Mouse (Mus musculus): Measurements from ENCODE around the gene Ppp1r14a.

The Ppp1r14a gene

GRCm38 (mm10) chr7:29335841-29336671, 46.9 kb downstream of the Ppp1r14a start:
- DNase-seq: no peak

GRCm38 (mm10) chr7:29336795-29337319, 47.7 kb downstream of the Ppp1r14a start:
- DNase-seq: no peak

- no peak for DNase-seq
These were observed 48.7 kb downstream of the Ppp1r14a start for GRCm38 (mm10) chr7:29337766-29338165.

- no peak for DNase-seq
These were observed 49.3 kb downstream of the Ppp1r14a start for GRCm38 (mm10) chr7:29338351-29338919.

GRCm38 (mm10) chr7:29338984-29339679, 50.0 kb downstream of the Ppp1r14a start:
- no peak for DNase-seq

- DNase-seq: no peak
These were observed 51.1 kb downstream of the Ppp1r14a start for GRCm38 (mm10) chr7:29340247-29340646.

GRCm38 (mm10) chr7:29340838-29341237, 51.7 kb downstream of the Ppp1r14a start:
- DNase-seq: no peak

- DNase-seq: peak; percentile 46 to 47
These were observed 52.6 kb downstream of the Ppp1r14a start for GRCm38 (mm10) chr7:29341722-29342121.

- peak; percentile 59 to 67 for DNase-seq
These were observed 53.5 kb downstream of the Ppp1r14a start for GRCm38 (mm10) chr7:29342489-29343092.
